Mouse (Mus musculus) MN1 (cell line): Measurements from ENCODE around the gene Mrpl53.

Experiments used
- DNase-seq: peaks from one replicate; pipeline ENCODE4 v3.0.0-alpha.2; 2016; ENCODE audit warnings: low spot score

Gene Mrpl53

GRCm38 (mm10) chr6:83151721-83152120 lies 42.9 kb downstream of the Mrpl53 start:
- no peak for DNase-seq

GRCm38 (mm10) chr6:83153038-83153437 lies 44.2 kb downstream of the Mrpl53 start:
- no peak for DNase-seq

GRCm38 (mm10) chr6:83153485-83153884 lies 44.6 kb downstream of the Mrpl53 start:
- DNase-seq = no peak

DNA sequence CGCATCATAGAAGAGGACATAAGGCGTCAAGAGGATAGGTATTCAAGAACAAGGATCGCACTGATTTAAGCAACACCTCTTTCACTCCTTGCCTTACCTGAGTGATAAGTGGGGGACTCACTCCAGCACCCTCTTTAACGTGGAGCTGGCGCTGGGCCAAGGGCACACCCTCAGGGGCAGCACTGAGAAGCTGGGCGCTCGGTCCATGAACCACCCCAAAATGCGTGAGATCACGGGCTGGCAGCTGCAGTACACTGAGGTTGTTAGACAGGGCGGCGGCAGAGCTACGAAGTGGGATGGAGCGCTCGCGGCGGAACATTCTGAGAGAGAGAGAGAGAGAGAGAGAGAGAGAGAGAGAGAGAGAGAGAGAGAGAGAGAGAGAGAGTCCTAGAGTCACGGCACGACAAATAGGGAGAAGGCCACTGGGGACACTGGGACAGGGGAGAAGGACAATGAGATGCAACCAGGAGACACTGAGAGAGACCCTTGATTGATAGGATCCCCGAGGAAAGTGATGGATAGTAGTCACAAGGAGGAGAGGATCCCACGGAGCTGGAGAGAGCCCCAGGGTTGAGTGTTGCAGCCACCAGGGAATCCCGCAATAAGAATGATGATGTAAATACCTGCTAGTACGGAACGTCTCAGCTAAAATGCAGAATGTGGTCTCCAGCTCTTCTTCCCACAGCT lies 46.9 kb downstream of the Mrpl53 start:
- peak; percentile 57 for DNase-seq

DNA sequence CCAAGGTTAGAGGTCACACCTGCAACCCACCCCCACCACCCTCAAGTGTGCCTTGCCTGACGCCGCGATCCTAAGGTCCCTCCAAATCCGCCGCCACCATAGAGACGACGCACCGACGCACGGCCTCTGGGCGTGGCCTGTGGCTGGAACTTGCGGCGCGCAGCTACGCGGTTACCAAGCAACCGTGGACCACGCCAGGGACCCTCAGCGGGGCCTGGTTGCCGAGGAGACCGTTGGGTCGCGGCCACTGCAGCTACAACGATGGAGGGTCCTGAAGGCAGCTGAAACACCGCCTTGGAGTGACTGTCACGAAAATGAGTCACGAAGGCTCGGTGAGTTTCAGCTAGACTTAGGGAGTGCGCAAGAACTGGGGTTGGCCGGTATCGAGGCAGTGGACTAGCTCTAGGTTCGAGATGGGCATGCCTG lies 47.4 kb downstream of the Mrpl53 start, which contains the start of the genes Wdr54 and 1700003E16Rik:
Wdr54 (minus strand) TSS at position 139 of the 426 bp plus-strand sequence.
1700003E16Rik (plus strand) TSS at position 146 of the 426 bp plus-strand sequence.
- DNase-seq = peak; percentile 86

GRCm38 (mm10) chr6:83159456-83159855 lies 50.6 kb downstream of the Mrpl53 start:
- DNase-seq = peak; percentile 83
